Mouse (Mus musculus): ENCODE measurements at regions not wholly inside any gene's neighbourhood (a gene's known extent, or its start where the extent isn't known, plus 50 kb on each side); places are given as distances from the start of the nearest gene placed in this dataset.

GRCm38 (mm10) chr9:67698796-67699195 is 60.4 kb upstream of the C2cd4b start:
- DNase-seq (ENCODE audit: low spot score in 2 of 2): no peak

- DNase-seq (ENCODE audit: low spot score in 2 of 2): peak; percentile 22 to 66
Measured at GRCm38 (mm10) chr9:67699846-67700579, 59.2 kb upstream of the C2cd4b start.

DNA sequence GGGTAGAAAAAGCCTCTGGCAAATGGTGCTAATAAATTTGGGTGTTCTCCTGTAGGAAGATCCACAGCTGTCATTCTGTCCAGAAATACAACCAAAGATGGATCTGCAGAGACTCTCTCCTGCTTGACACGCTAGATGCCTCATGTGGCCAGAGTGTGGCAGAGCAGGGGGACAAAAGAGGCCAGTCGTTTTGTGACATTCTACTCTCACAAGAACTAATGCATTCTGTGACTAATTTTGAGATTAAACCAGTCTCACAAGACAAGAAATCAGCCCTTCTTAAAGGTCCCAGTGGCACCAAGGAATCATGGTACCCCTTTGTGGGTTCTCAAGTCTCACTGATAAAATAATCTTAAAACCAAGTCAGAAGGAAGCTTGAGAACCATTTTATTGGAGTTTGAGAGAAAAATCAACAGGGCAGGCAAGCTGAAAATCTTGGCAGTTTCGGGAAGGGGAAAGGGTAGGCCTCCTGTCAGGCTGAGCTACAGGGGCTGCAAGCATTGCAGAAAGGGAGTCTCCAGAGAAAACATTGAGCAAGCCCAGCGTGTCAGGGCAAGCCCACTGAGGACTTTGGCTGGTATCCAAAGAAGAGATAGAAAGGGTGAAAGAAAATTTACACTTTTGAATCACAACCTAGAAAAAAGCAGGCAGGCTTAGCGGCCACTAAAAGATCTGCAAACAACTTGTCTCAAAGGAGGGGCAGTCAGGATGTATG is 50.8 kb upstream of the C2cd4b start:
- no peak for DNase-seq (ENCODE audit: low spot score in 2 of 2)
